Mouse (Mus musculus) MEL (cell line): ENCODE data around the gene Rbm18. TPM values are rescaled to one million over a fixed set of nuclear protein-coding genes. Genes with fewer than 3 reads are reported as not detected.

Experiments
- DNase-seq: peaks from one replicate; pipeline ENCODE4 v3.0.0; 2011; ENCODE audit warnings: low read depth, low spot score
- H3K27ac ChIP-seq: 2 replicates; pipeline ENCODE4 v1.5.1; 2012; ENCODE audit warnings: low read depth, mild to moderate bottlenecking, control low read depth, low read length, moderate library complexity; ENCODE audit not compliant: control insufficient read depth
- H3K27me3 ChIP-seq, 2 experiments: fragments of 150-350 bp in 1 of 2; sonication (generic) in 1 of 2; 2 replicates each; pipeline ENCODE4 v1.6.1; 2012; ENCODE audit warnings: low read length in 2 of 2, mild to moderate bottlenecking in 2 of 2, improper control_type of control experiment in 1 of 2, moderate library complexity in 1 of 2; ENCODE audit not compliant: insufficient read depth in 2 of 2, control insufficient read depth in 1 of 2
- H3K36me3 ChIP-seq, 2 experiments: 2 replicates each; pipeline ENCODE4 v1.6.1; 2012 to 2014; ENCODE audit warnings: low read length in 2 of 2, improper control_type of control experiment in 1 of 2, inconsistent platforms in 1 of 2, mild to moderate bottlenecking in 1 of 2; ENCODE audit not compliant: insufficient read depth in 2 of 2, control insufficient read depth in 1 of 2
- H3K4me1 ChIP-seq, 2 experiments: fragments of 150-350 bp in 1 of 2; sonication (generic) in 1 of 2; 2 replicates each; pipeline ENCODE4 v1.6.1; 2012; ENCODE audit warnings: low read length in 2 of 2, improper control_type of control experiment in 1 of 2, mild to moderate bottlenecking in 1 of 2; ENCODE audit not compliant: insufficient read depth in 2 of 2, control insufficient read depth in 1 of 2
- H3K4me3 ChIP-seq, 2 experiments: fragments of 150-350 bp in 1 of 2; sonication (generic) in 1 of 2; 2 replicates each; pipeline ENCODE4 v1.5.1; 2012; ENCODE audit warnings: low read depth in 2 of 2, low read length in 2 of 2, mild to moderate bottlenecking in 2 of 2, moderate library complexity in 2 of 2, control low read depth in 1 of 2, improper control_type of control experiment in 1 of 2; ENCODE audit not compliant: control insufficient read depth in 1 of 2, insufficient read depth in 1 of 2
- H3K79me2 ChIP-seq: 2 replicates; pipeline ENCODE4 v1.6.1; 2012; ENCODE audit warnings: mild to moderate bottlenecking, low read length, moderate library complexity; ENCODE audit not compliant: control insufficient read depth, poor library complexity, insufficient read depth
- H3K9ac ChIP-seq: 2 replicates; pipeline ENCODE4 v1.6.1; 2012; ENCODE audit warnings: low read depth, mild to moderate bottlenecking, control low read depth, low read length, moderate library complexity; ENCODE audit not compliant: control insufficient read depth, poor library complexity, severe bottlenecking
- H3K9me3 ChIP-seq: fragments of 150-350 bp; sonication (generic); replicated peaks from 2 replicates; pipeline ENCODE4 v1.6.1; 2012; ENCODE audit warnings: mild to moderate bottlenecking, low read length, improper control_type of control experiment, moderate library complexity; ENCODE audit not compliant: insufficient read depth
- BHLHE40 ChIP-seq: IDR thresholded peaks from 2 replicates; pipeline ENCODE4 v1.6.1; 2012; ENCODE audit warnings: low read depth, mild to moderate bottlenecking, inconsistent platforms, low read length, improper control_type of control experiment, borderline replicate concordance
- CHD1 ChIP-seq: IDR thresholded peaks from 2 replicates; pipeline ENCODE4 v1.6.1; 2012; ENCODE audit warnings: low read depth, mild to moderate bottlenecking, inconsistent platforms, low read length, improper control_type of control experiment
- CHD2 ChIP-seq: IDR thresholded peaks from 2 replicates; pipeline ENCODE4 v1.6.1; 2011; ENCODE audit warnings: low read length, improper control_type of control experiment
- E2F4 ChIP-seq: IDR thresholded peaks from 2 replicates; pipeline ENCODE4 v1.6.1; 2011; ENCODE audit warnings: low read depth, low read length, improper control_type of control experiment, borderline replicate concordance
- EP300 ChIP-seq, 2 experiments: IDR thresholded peaks; 2 replicates each; pipeline ENCODE4 v1.6.1; 2011; ENCODE audit warnings: improper control_type of control experiment in 2 of 2, low read length in 2 of 2, low read depth in 1 of 2, mild to moderate bottlenecking in 1 of 2
- GABPA ChIP-seq: IDR thresholded peaks from 2 replicates; pipeline ENCODE4 v1.6.1; 2012; ENCODE audit warnings: low read depth, mild to moderate bottlenecking, inconsistent platforms, low read length, improper control_type of control experiment, moderate library complexity
- GATA1 ChIP-seq: IDR thresholded peaks from 2 replicates; pipeline ENCODE4 v1.6.1; 2011; ENCODE audit warnings: low read depth, low read length, improper control_type of control experiment
- MAFK ChIP-seq: IDR thresholded peaks from 2 replicates; pipeline ENCODE4 v1.6.1; 2011; ENCODE audit warnings: low read depth, mild to moderate bottlenecking, low read length, improper control_type of control experiment, borderline replicate concordance
- MAX ChIP-seq: IDR thresholded peaks from 2 replicates; pipeline ENCODE4 v1.6.1; 2011; ENCODE audit warnings: low read length, improper control_type of control experiment
- MAZ ChIP-seq: IDR thresholded peaks from 2 replicates; pipeline ENCODE4 v1.6.1; 2012; ENCODE audit warnings: low read depth, mild to moderate bottlenecking, inconsistent platforms, low read length, improper control_type of control experiment
- MEF2A ChIP-seq: IDR thresholded peaks from 2 replicates; pipeline ENCODE4 v1.6.1; 2014; ENCODE audit warnings: low read depth, mild to moderate bottlenecking, inconsistent platforms, low read length, improper control_type of control experiment; ENCODE audit not compliant: poor library complexity, insufficient replicate concordance, severe bottlenecking; ENCODE audit errors: extremely low read depth
- MXI1 ChIP-seq: IDR thresholded peaks from 2 replicates; pipeline ENCODE4 v1.6.1; 2011; ENCODE audit warnings: mild to moderate bottlenecking, low read depth, low read length, improper control_type of control experiment
- MYB ChIP-seq: IDR thresholded peaks from 2 replicates; pipeline ENCODE4 v1.6.1; 2011; ENCODE audit warnings: mild to moderate bottlenecking, low read depth, low read length, improper control_type of control experiment
- MYC ChIP-seq: IDR thresholded peaks from 2 replicates; pipeline ENCODE4 v1.6.1; 2011; ENCODE audit warnings: low read depth, mild to moderate bottlenecking, low read length, improper control_type of control experiment, moderate library complexity
- NELFE ChIP-seq: IDR thresholded peaks from 2 replicates; pipeline ENCODE4 v1.6.1; 2011; ENCODE audit warnings: low read depth, low read length, improper control_type of control experiment
- NRF1 ChIP-seq: IDR thresholded peaks from 2 replicates; pipeline ENCODE4 v1.6.1; 2014; ENCODE audit warnings: low read depth, mild to moderate bottlenecking, inconsistent platforms, low read length, improper control_type of control experiment, moderate library complexity; ENCODE audit not compliant: poor library complexity, insufficient read depth, severe bottlenecking
- POLR2A ChIP-seq, 2 experiments: IDR thresholded peaks; 2 replicates each; pipeline ENCODE4 v1.6.1; 2011 to 2012; ENCODE audit warnings: low read length in 2 of 2, mild to moderate bottlenecking in 2 of 2, control low read depth in 1 of 2, improper control_type of control experiment in 1 of 2, low read depth in 1 of 2, moderate library complexity in 1 of 2; ENCODE audit not compliant: control insufficient read depth in 1 of 2, insufficient read depth in 1 of 2, poor library complexity in 1 of 2
- POLR2AphosphoS2 ChIP-seq: IDR thresholded peaks from 2 replicates; pipeline ENCODE4 v1.6.1; 2011; ENCODE audit warnings: low read length, improper control_type of control experiment
- POLR2AphosphoS5 ChIP-seq: IDR thresholded peaks from 2 replicates; pipeline ENCODE4 v1.6.1; 2012; ENCODE audit warnings: low read depth, borderline replicate concordance, mild to moderate bottlenecking, inconsistent platforms, low read length, moderate library complexity, mixed read lengths
- RAD21 ChIP-seq: IDR thresholded peaks from 2 replicates; pipeline ENCODE4 v1.6.1; 2011; ENCODE audit warnings: mild to moderate bottlenecking, low read depth, low read length, improper control_type of control experiment
- TBP ChIP-seq: IDR thresholded peaks from 2 replicates; pipeline ENCODE4 v1.8.0; 2011; ENCODE audit warnings: low read depth, low read length, improper control_type of control experiment
- UBTF ChIP-seq: IDR thresholded peaks from 2 replicates; pipeline ENCODE4 v1.6.1; 2012; ENCODE audit warnings: low read depth, mild to moderate bottlenecking, inconsistent platforms, low read length, improper control_type of control experiment, moderate library complexity, borderline replicate concordance; ENCODE audit not compliant: insufficient read depth
- USF2 ChIP-seq, 2 experiments: IDR thresholded peaks; 2 replicates each; pipeline ENCODE4 v1.6.1; 2011 to 2012; ENCODE audit warnings: improper control_type of control experiment in 2 of 2, low read length in 2 of 2, borderline replicate concordance in 1 of 2, inconsistent platforms in 1 of 2, low read depth in 1 of 2, mild to moderate bottlenecking in 1 of 2; ENCODE audit not compliant: insufficient read depth in 1 of 2
- ZC3H11A ChIP-seq: IDR thresholded peaks from 2 replicates; pipeline ENCODE4 v1.6.1; 2012; ENCODE audit warnings: low read depth, mild to moderate bottlenecking, inconsistent platforms, low read length, improper control_type of control experiment
- ZKSCAN1 ChIP-seq: IDR thresholded peaks from 2 replicates; pipeline ENCODE4 v1.6.1; 2012; ENCODE audit warnings: low read depth, mild to moderate bottlenecking, inconsistent platforms, low read length, improper control_type of control experiment, moderate library complexity
- ZMIZ1 ChIP-seq: IDR thresholded peaks from 2 replicates; pipeline ENCODE4 v1.6.1; 2012; ENCODE audit warnings: low read depth, mild to moderate bottlenecking, inconsistent platforms, low read length, improper control_type of control experiment, moderate library complexity
- ZNF384 ChIP-seq: IDR thresholded peaks from 2 replicates; pipeline ENCODE4 v1.6.1; 2012; ENCODE audit warnings: low read depth, mild to moderate bottlenecking, inconsistent platforms, low read length, improper control_type of control experiment
- polyA plus RNA-seq, 2 experiments: library from polyadenylated mRNA; stranded (reverse) in 1 of 2; unstranded in 1 of 2; fragments of >175 nt in 1 of 2; fragments of >200 nt in 1 of 2; gene quantifications; 2 replicates each; pipeline versions ENCODE4 v1.2.1 to v1.2.4; 2012; ENCODE audit warnings: low replicate concordance in 2 of 2, low read depth in 1 of 2; ENCODE audit not compliant: insufficient read length in 2 of 2, insufficient read depth in 1 of 2, missing spikeins in 1 of 2
- total RNA-seq: library from RNA; depleted of rRNA; stranded (reverse); fragments of 300-350 nt; gene quantifications from 2 replicates; pipeline ENCODE4 v1.2.3, GENCODE M21; 2012

Rbm18 gene
- total and polyA plus RNA-seq, 3 experiments: 16.7 to 20.1 TPM; not detected in 1

DNA sequence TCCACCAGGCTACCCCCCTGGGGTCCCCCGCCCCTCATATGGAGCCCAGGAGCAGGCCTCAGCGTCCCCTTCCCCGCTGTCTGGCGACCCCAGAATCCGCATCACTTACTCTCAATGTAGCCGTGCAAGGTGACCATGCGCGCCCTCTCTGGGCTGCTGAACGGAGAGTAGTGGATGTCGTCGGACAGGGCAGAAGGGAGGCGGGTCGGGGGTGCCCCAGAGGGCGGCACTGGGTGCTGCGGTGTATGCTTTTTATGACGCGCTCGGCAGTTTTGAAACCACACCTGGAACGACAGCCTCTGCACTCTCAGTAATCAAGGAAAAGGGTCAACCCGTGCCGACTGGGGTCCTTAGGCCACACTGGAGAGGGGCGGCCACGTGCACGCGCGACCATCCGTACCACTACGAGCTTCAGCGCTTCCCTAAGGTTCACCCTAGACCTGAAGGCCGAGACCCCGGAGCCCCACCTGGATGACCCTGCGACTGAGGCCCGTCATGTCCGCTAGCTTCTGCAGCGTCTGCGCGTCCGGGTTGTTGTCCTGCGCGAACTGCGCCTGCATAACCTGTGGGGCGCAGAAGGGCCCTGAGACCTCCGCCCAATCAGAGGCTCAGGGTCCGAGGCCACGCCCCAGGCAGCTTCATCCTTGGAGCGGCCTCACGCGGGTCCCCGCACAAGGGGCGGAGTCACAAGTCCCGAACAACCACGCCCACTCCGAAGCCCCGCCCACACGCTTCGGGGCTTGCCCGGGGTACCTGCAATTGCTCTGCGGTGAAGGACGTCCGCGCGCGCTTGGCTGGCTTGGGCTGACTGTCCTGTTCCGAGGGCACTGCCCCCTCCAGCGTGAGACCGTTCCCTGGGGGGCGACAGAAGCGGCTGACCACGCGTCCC lies 45.5 kb downstream of the Rbm18 start (continued):
- no peak for TF ChIP-seq BHLHE40
- TF ChIP-seq MYB: no peak
- TF ChIP-seq GABPA: no peak
- TF ChIP-seq MAX: peak; percentile 64; the same call in 1 of the 2 replicates

DNA sequence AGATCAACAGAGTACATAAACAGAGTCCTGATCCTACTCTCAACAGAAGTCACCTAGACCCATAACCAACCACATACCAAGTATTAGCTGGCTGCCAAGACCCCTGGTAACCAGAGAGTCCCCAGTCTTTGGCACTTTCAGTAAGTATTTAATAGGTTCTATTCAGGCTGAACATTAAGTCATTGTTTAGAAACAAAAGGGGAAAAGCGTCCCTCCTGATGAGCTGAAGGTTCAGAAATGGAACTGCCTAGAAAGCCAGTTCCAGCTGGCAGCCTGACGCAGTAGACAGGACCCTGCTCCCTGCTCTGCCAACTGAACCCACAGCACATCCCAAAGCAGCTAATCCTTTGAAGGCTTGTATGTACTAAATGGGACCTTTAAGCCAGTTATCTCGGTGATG lies 47.4 kb downstream of the Rbm18 start:
- TF ChIP-seq RAD21: no peak
- TF ChIP-seq ZMIZ1: no peak
- no peak for TF ChIP-seq CHD1
- TF ChIP-seq NRF1: no peak
- no peak for TF ChIP-seq MAZ
- TF ChIP-seq MYC: no peak
- TF ChIP-seq POLR2AphosphoS5: no peak
- no peak for TF ChIP-seq POLR2A (IDR thresholded peaks at IDR 0.05; ENCODE audit: control insufficient read depth in 1 of 2, insufficient read depth in 1 of 2, low read depth in 1 of 2, low read length in 2 of 2, poor library complexity in 1 of 2)
- no peak for TF ChIP-seq ZNF384
- no peak for TF ChIP-seq TBP
- no peak for TF ChIP-seq EP300 (IDR thresholded peaks at IDR 0.05; ENCODE audit: low read depth in 1 of 2, low read length in 2 of 2)
- Histone ChIP-seq H3K4me1 (peaks cover 12 to 25% of the 10 kb centered on the region in 2 experiments), H3K79me2 (no peaks in the 10 kb centered on the region), H3K27me3 (no peaks in the 10 kb centered on the region), H3K4me3 (no peak overlapping the region), H3K36me3 (peaks cover 0 to 12% of the 10 kb centered on the region in 2 experiments; a peak in 2 of 4 replicates), H3K9me3 (no peaks in the 10 kb centered on the region), H3K27ac (no peak overlapping the region), H3K9ac (no peak overlapping the region)
- no peak for DNase-seq

DNA sequence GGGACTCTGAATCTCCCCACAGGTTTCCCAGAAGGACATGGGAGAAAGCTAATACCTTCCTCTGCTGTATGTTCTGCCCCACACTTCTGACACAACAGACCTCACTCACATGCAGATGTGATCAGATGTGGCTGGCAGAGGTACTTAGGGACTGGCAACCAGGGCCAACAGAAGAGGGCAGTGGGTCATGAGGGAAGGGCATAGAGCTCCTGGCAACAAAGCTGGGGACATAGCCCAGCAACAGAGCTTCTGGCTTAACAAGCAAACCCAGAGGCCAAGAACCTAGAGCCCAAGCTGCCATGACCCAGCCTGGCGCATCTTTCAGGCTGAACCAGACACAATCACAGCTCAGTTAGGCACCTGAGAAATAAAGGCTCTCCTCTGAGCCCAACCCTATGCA lies 51.5 kb downstream of the Rbm18 start:
- H3K9me3 ChIP-seq: no peaks in the 10 kb centered on the region
- H3K27ac ChIP-seq: no peak overlapping the region
- no peaks in the 10 kb centered on the region for H3K79me2 ChIP-seq
- H3K4me1 ChIP-seq: peaks cover 0 to 2% of the 10 kb centered on the region in 2 experiments; a peak in 1 of 4 replicates
- H3K27me3 ChIP-seq: no peaks in the 10 kb centered on the region
- no peak for TF ChIP-seq ZNF384
- TF ChIP-seq ZC3H11A: no peak
- TF ChIP-seq POLR2A (IDR thresholded peaks at IDR 0.05; ENCODE audit: control insufficient read depth in 1 of 2, insufficient read depth in 1 of 2, low read depth in 1 of 2, low read length in 2 of 2, poor library complexity in 1 of 2): no peak
- no peak for TF ChIP-seq NELFE
- TF ChIP-seq MAFK: no peak
- TF ChIP-seq CHD2: no peak
- TF ChIP-seq MEF2A: no peak
- no peak for TF ChIP-seq MYB
- no peak for TF ChIP-seq ZKSCAN1
- no peak for TF ChIP-seq MYC
- no peak for TF ChIP-seq POLR2AphosphoS2
- no peak for TF ChIP-seq GATA1
- TF ChIP-seq MXI1: no peak
- TF ChIP-seq UBTF: no peak
- TF ChIP-seq E2F4: no peak
- no peak for TF ChIP-seq USF2 (IDR thresholded peaks at IDR 0.05; ENCODE audit: borderline replicate concordance in 1 of 2, insufficient read depth in 1 of 2, low read depth in 1 of 2, low read length in 2 of 2)
- TF ChIP-seq, all 39 proteins: peak for 0
- Histone ChIP-seq H3K36me3 (no peaks in the 10 kb centered on the region), H3K9ac (no peak overlapping the region), H3K4me3 (no peak overlapping the region)
- no peak for DNase-seq
